Mouse (Mus musculus) olfactory bulb, adult 2 months (tissue): Measurements from ENCODE around the gene Bnipl. TPM values are rescaled to one million over a fixed set of nuclear protein-coding genes. Genes with fewer than 3 reads are reported as not detected.

ENCODE experiments used
- H3K27ac ChIP-seq: fragments of 200-500 bp; 2 replicates; pipeline ENCODE4 v1.5.1; 2012; ENCODE audit warnings: low read depth, low read length; ENCODE audit not compliant: insufficient read depth
- H3K4me1 ChIP-seq: fragments of 200-500 bp; 2 replicates; pipeline ENCODE4 v1.6.1; 2012; ENCODE audit warnings: low read length; ENCODE audit not compliant: control insufficient read depth, insufficient read depth
- H3K4me3 ChIP-seq: fragments of 200-500 bp; 2 replicates; pipeline ENCODE4 v1.5.1; 2012; ENCODE audit warnings: mild to moderate bottlenecking, low read depth, low read length, moderate library complexity; ENCODE audit not compliant: insufficient read depth
- CTCF ChIP-seq: fragments of 200-500 bp; IDR thresholded peaks from 2 replicates; pipeline ENCODE4 v1.5.1; 2012; ENCODE audit warnings: low read depth, mild to moderate bottlenecking, low read length, moderate library complexity; ENCODE audit not compliant: insufficient read depth
- POLR2A ChIP-seq: fragments of 200-500 bp; IDR thresholded peaks from 2 replicates; pipeline ENCODE4 v1.6.1; 2012; ENCODE audit warnings: mild to moderate bottlenecking, low read depth, low read length, moderate library complexity; ENCODE audit not compliant: insufficient read depth
- WGBS: fragments of 180-500 bp; shearing (Covaris S2); methylation state at CpG from one replicate; pipeline ENCODE4 v1.1.7; 2018; 5-methylcytosine and 5-hydroxymethylcytosine counted together
- polyA plus RNA-seq: library from polyadenylated mRNA; stranded (reverse); fragments of >200 nt; gene quantifications from 2 replicates; pipeline ENCODE4 v1.2.4, GENCODE M21; 2012; ENCODE audit warnings: low replicate concordance; ENCODE audit not compliant: missing spikeins, insufficient read depth, insufficient read length

The Bnipl gene
- polyA plus RNA-seq, 1 experiment: not detected

GRCm38 (mm10) chr3:95247660-95248336 is 3.2 kb downstream of the Bnipl start:
- 65% methylated on average over 1 of the region's 1 CpGs for WGBS
- TF ChIP-seq CTCF: no peak
- no peak for TF ChIP-seq POLR2A
- H3K4me3 ChIP-seq: no peak overlapping the region

GRCm38 (mm10) chr3:95246465-95247231 is 4.3 kb downstream of the Bnipl start:
- Histone ChIP-seq H3K4me1 (peaks cover 4% of the 10 kb centered on the region), H3K27ac (no peak overlapping the region), H3K4me3 (no peak overlapping the region)
- 46% methylated on average over 5 of the region's 5 CpGs for WGBS
- TF ChIP-seq CTCF (no peak), POLR2A (no peak)

More at GRCm38 (mm10) chr3:95247660-95248336, 3.2 kb downstream of the Bnipl start:
- Histone ChIP-seq H3K27ac (no peak overlapping the region), H3K4me1 (peaks cover 4% of the 10 kb centered on the region)

- Histone ChIP-seq H3K27ac (no peak overlapping the region), H3K4me1 (peaks cover 4% of the 10 kb centered on the region), H3K4me3 (no peak overlapping the region)
- TF ChIP-seq CTCF (no peak), POLR2A (no peak)
- 68% methylated on average over 2 of the region's 2 CpGs for WGBS
Measured at GRCm38 (mm10) chr3:95243086-95243485, 7.9 kb downstream of the Bnipl start.

- TF ChIP-seq POLR2A: no peak
- H3K27ac ChIP-seq: no peak within 1 kb of the TSS
- 74% methylated on average over 7 of the region's 7 CpGs for WGBS
- peaks cover 8% of the 10 kb centered on the region for H3K4me1 ChIP-seq
- no peak within 1 kb of the TSS for H3K4me3 ChIP-seq
Measured at GRCm38 (mm10) chr3:95241498-95241897, 9.5 kb downstream of the Bnipl start, which contains the start of gene Gm128. TSS of gene Gm128 (minus strand) at chr3:95241598.

GRCm38 (mm10) chr3:95240900-95241299 is 10.1 kb downstream of the Bnipl start:
- no peak overlapping the region for H3K4me3 ChIP-seq
- no peak overlapping the region for H3K27ac ChIP-seq
- TF ChIP-seq POLR2A (no peak), CTCF (no peak)
- H3K4me1 ChIP-seq: peaks cover 10% of the 10 kb centered on the region
- WGBS: 51% methylated on average over 17 of the region's 17 CpGs

- TF ChIP-seq POLR2A: no peak
- TF ChIP-seq CTCF: no peak
- WGBS: 85% methylated on average over 12 of the region's 12 CpGs
- Histone ChIP-seq H3K27ac (no peak overlapping the region), H3K4me3 (no peak overlapping the region), H3K4me1 (peaks cover 13% of the 10 kb centered on the region; the same call in 1 of the 2 replicates)
Measured at GRCm38 (mm10) chr3:95239971-95240370, 11.0 kb downstream of the Bnipl start.

- Histone ChIP-seq H3K27ac (no peak overlapping the region), H3K4me3 (no peak overlapping the region), H3K4me1 (peaks cover 14% of the 10 kb centered on the region; the same call in 1 of the 2 replicates)
- no peak for TF ChIP-seq CTCF
- no peak for TF ChIP-seq POLR2A
- 76% methylated on average over 6 of the region's 6 CpGs for WGBS
Measured at GRCm38 (mm10) chr3:95239022-95239421, 12.0 kb downstream of the Bnipl start.

- WGBS: 49% methylated on average over 8 of the region's 8 CpGs
- Histone ChIP-seq H3K4me1 (peaks cover 14% of the 10 kb centered on the region; the same call in 1 of the 2 replicates), H3K4me3 (no peak overlapping the region), H3K27ac (peak overlapping the region; percentile 33; the same call in 1 of the 2 replicates)
- TF ChIP-seq POLR2A: no peak
- TF ChIP-seq CTCF: no peak
Measured at GRCm38 (mm10) chr3:95237541-95238099, 13.4 kb downstream of the Bnipl start.
